Mouse (Mus musculus) liver, adult 2 months (tissue): Measurements from ENCODE around the gene Dclre1b. TPM values are rescaled to one million over a fixed set of nuclear protein-coding genes. Genes with fewer than 3 reads are reported as not detected.
"Not testable (repeated sequence)": the region's sequence is repeated elsewhere in the genome, so short reads cannot be mapped to it uniquely, and the experiment has no call there.

Experiments used
- DNase-seq: peaks from one replicate; pipeline ENCODE4 v3.0.0-alpha.2; 2011; ENCODE audit warnings: low read depth, low spot score; ENCODE audit errors: extremely low read depth
- H3K27ac ChIP-seq: fragments of 200-500 bp; replicated peaks from 2 replicates; pipeline ENCODE4 v1.5.1; 2012; ENCODE audit warnings: low read depth, mild to moderate bottlenecking, control low read depth, inconsistent platforms, low read length; ENCODE audit not compliant: insufficient read depth
- H3K27me3 ChIP-seq: fragments of 200-500 bp; 2 replicates; pipeline ENCODE4 v1.6.1; 2012; ENCODE audit warnings: mild to moderate bottlenecking, moderate library complexity, low read length, inconsistent platforms; ENCODE audit not compliant: control insufficient read depth, insufficient read depth
- H3K36me3 ChIP-seq: fragments of 200-500 bp; 2 replicates; pipeline ENCODE4 v1.6.1; 2012; ENCODE audit warnings: low read length, inconsistent platforms; ENCODE audit not compliant: control insufficient read depth, insufficient read depth
- H3K4me1 ChIP-seq: fragments of 200-500 bp; 2 replicates; pipeline ENCODE4 v1.6.1; 2011; ENCODE audit warnings: low read length; ENCODE audit not compliant: control insufficient read depth, insufficient read depth
- H3K4me3 ChIP-seq: fragments of 200-500 bp; 2 replicates; pipeline ENCODE4 v1.5.1; 2011; ENCODE audit warnings: low read depth, mild to moderate bottlenecking, control low read depth, low read length, moderate library complexity; ENCODE audit not compliant: insufficient read depth
- H3K79me2 ChIP-seq: fragments of 200-500 bp; 2 replicates; pipeline ENCODE4 v1.6.1; 2012; ENCODE audit warnings: inconsistent platforms, mild to moderate bottlenecking, low read length, moderate library complexity; ENCODE audit not compliant: control insufficient read depth, insufficient read depth
- H3K9ac ChIP-seq: fragments of 200-500 bp; 2 replicates; pipeline ENCODE4 v1.6.1; 2012; ENCODE audit warnings: low read depth, mild to moderate bottlenecking, control low read depth, inconsistent platforms, low read length
- CTCF ChIP-seq: fragments of 200-500 bp; IDR thresholded peaks from 2 replicates; pipeline ENCODE4 v1.5.1; 2011; ENCODE audit warnings: low read depth, low read length, control low read depth
- POLR2A ChIP-seq: fragments of 200-500 bp; IDR thresholded peaks from 2 replicates; pipeline ENCODE4 v1.6.1; 2011; ENCODE audit warnings: low read length, control low read depth; ENCODE audit not compliant: insufficient read depth; ENCODE audit errors: extremely low read depth
- WGBS: fragments of 180-500 bp; shearing (Covaris S2); methylation state at CpG from one replicate; pipeline ENCODE4 v1.1.7; 2018; 5-methylcytosine and 5-hydroxymethylcytosine counted together
- polyA plus RNA-seq: library from polyadenylated mRNA; depleted of rRNA; stranded (reverse); fragments of >200 nt; gene quantifications from 2 replicates; pipeline ENCODE4 v1.2.3, GENCODE M21; 2012
- total RNA-seq: library from RNA; depleted of rRNA; stranded (reverse); fragments of >200 nt; gene quantifications from 2 replicates; pipeline ENCODE4 v1.2.3, GENCODE M21; 2014

Dclre1b gene
- total and polyA plus RNA-seq, 2 experiments, result 2.5 to 5.6 TPM

- TF ChIP-seq POLR2A (no peak), CTCF (no peak)
These were observed 42.6 kb upstream of the Dclre1b start for GRCm38 (mm10) chr3:103851882-103852281.

GRCm38 (mm10) chr3:103851481-103851880 is 42.2 kb upstream of the Dclre1b start:
- H3K9ac ChIP-seq, result no peak overlapping the region
- no peak for DNase-seq
- no peak overlapping the region for H3K27ac ChIP-seq
- TF ChIP-seq CTCF, result no peak
- no peak for TF ChIP-seq POLR2A
- H3K4me1 ChIP-seq, result no peaks in the 10 kb centered on the region
- no peaks in the 10 kb centered on the region for H3K36me3 ChIP-seq
- 90% methylated on average over 6 of the region's 6 CpGs for WGBS
- H3K27me3 ChIP-seq, result no peaks in the 10 kb centered on the region
- no peak overlapping the region for H3K4me3 ChIP-seq
- no peaks in the 10 kb centered on the region for H3K79me2 ChIP-seq

More at GRCm38 (mm10) chr3:103851882-103852281, 42.6 kb upstream of the Dclre1b start:
- no peak for DNase-seq
- no peak overlapping the region for H3K4me3 ChIP-seq
- H3K4me1 ChIP-seq, result no peaks in the 10 kb centered on the region
- H3K9ac ChIP-seq, result no peak overlapping the region
- H3K27me3 ChIP-seq, result no peaks in the 10 kb centered on the region
- no peaks in the 10 kb centered on the region for H3K79me2 ChIP-seq
- 89% methylated on average over 8 of the region's 8 CpGs for whole genome bisulfite sequencing
- H3K36me3 ChIP-seq, result no peaks in the 10 kb centered on the region
- no peak overlapping the region for H3K27ac ChIP-seq

- Histone ChIP-seq H3K27me3 (no peaks in the 10 kb centered on the region), H3K9ac (no peak overlapping the region), H3K79me2 (no peaks in the 10 kb centered on the region), H3K36me3 (no peaks in the 10 kb centered on the region), H3K4me1 (no peaks in the 10 kb centered on the region), H3K4me3 (no peak overlapping the region), H3K27ac (no peak overlapping the region)
- DNase-seq, result no peak
- 71% methylated on average over 9 of the region's 9 CpGs for whole genome bisulfite sequencing
- no peak for TF ChIP-seq CTCF
- TF ChIP-seq POLR2A, result no peak
These were observed 41.6 kb upstream of the Dclre1b start for GRCm38 (mm10) chr3:103850644-103851363.

- not testable (repeated sequence) for H3K4me3 ChIP-seq, H3K4me1 ChIP-seq, H3K36me3 ChIP-seq, H3K9ac ChIP-seq, H3K79me2 ChIP-seq, H3K27ac ChIP-seq, H3K27me3 ChIP-seq, DNase-seq
- 88% methylated on average over 7 of the region's 7 CpGs for WGBS
These were observed 31.7 kb upstream of the Dclre1b start for GRCm38 (mm10) chr3:103840946-103841345.

GRCm38 (mm10) chr3:103840195-103840594 is 31.0 kb upstream of the Dclre1b start:
- H3K36me3 ChIP-seq, DNase-seq, H3K27me3 ChIP-seq, H3K9ac ChIP-seq, H3K4me1 ChIP-seq, H3K79me2 ChIP-seq, H3K27ac ChIP-seq, H3K4me3 ChIP-seq: not testable (repeated sequence)
- WGBS, result 87% methylated on average over 3 of the region's 3 CpGs

- Histone ChIP-seq H3K36me3 (no peaks in the 10 kb centered on the region), H3K9ac (no peak overlapping the region), H3K79me2 (no peaks in the 10 kb centered on the region), H3K27me3 (no peaks in the 10 kb centered on the region), H3K4me3 (no peak overlapping the region), H3K4me1 (no peaks in the 10 kb centered on the region), H3K27ac (no peak overlapping the region)
- TF ChIP-seq POLR2A (no peak), CTCF (no peak)
- no peak for DNase-seq
- 95% methylated on average over 6 of the region's 6 CpGs for WGBS
These were observed 30.5 kb upstream of the Dclre1b start for GRCm38 (mm10) chr3:103839711-103840110.
